Mouse (Mus musculus) cerebellum, adult 2 months (tissue): Measurements from ENCODE around the gene Fblim1.
A peak's percentile ranks its signal among the peaks of the same experiment; 100 is the strongest.

ENCODE experiments used
- CTCF ChIP-seq: fragments of 200-500 bp; IDR thresholded peaks from 2 replicates; pipeline ENCODE4 v1.5.1; 2011; ENCODE audit warnings: low read depth, mild to moderate bottlenecking, control low read depth, low read length, moderate library complexity, borderline replicate concordance; ENCODE audit not compliant: insufficient read depth
- POLR2A ChIP-seq: fragments of 200-500 bp; IDR thresholded peaks from 2 replicates; pipeline ENCODE4 v1.6.1; 2011; ENCODE audit warnings: low read length, control low read depth, borderline replicate concordance; ENCODE audit not compliant: insufficient read depth

- TF ChIP-seq POLR2A (no peak), CTCF (peak; percentile 30; the same call in 1 of the 2 replicates)
Observed at GRCm38 (mm10) chr4:141617299-141617698, 11.4 kb upstream of the Fblim1 start.
